Mouse (Mus musculus): Measurements from ENCODE around the gene Nptxr.

- no peak for TF ChIP-seq CTCF (IDR thresholded peaks at IDR 0.05; ENCODE audit: borderline replicate concordance, insufficient read depth, low read depth, low read length)
- TF ChIP-seq POLR2A (IDR thresholded peaks at IDR 0.05; ENCODE audit: borderline replicate concordance, insufficient read depth, low read length): no peak
These were observed 41.4 kb upstream of the Nptxr start for GRCm38 (mm10) chr15:79845986-79846385.

All from cerebellum, adult 2 months (tissue).